Mouse (Mus musculus) right cerebral cortex, postnatal 4 days (tissue): ENCODE results near the gene Tent5b.

Experiments used
- DNase-seq: peaks from one replicate; pipeline ENCODE4 v3.0.0-alpha.2; 2022

Gene Tent5b

GRCm38 (mm10) chr4:133471135-133471821 lies 8.7 kb upstream of the Tent5b start:
- DNase-seq, result no peak

DNA sequence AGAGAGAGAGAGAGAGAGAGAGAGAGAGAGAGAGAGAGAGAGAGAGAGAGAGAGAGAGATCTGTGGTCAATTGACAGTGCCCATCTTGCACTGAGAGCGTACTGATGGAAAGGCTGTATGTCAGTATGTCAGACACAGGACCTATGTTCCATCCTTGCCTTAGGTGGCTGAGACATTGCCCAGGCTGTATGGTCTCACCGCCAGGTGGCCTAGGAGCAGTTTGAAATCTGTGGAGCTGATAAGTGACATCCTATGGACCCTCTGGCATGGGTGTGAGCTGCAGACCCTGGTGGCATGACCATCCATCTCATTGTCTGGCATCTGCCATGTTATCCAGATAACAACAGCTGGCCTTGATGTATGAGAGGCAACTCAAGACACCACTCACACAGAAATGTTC lies 6.1 kb upstream of the Tent5b start:
- no peak for DNase-seq

DNA sequence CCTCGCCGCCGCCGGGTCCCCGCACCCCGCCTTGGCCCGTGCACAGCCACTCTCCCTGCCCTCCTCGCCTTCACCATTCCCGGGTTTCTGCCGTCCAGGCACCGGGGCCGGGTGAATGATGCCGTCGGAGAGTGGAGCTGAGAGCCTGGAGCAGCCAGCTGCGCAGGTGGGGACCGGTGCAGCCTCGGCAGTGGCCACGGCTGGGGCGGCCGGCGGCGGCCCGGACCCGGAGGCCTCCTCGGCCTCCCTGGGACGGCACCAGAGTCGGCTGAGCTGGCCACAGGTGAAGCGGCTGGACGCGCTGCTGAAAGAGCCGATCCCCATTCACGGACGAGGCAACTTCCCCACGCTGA lies 229 bp downstream of the Tent5b start:
- no peak for DNase-seq

DNA sequence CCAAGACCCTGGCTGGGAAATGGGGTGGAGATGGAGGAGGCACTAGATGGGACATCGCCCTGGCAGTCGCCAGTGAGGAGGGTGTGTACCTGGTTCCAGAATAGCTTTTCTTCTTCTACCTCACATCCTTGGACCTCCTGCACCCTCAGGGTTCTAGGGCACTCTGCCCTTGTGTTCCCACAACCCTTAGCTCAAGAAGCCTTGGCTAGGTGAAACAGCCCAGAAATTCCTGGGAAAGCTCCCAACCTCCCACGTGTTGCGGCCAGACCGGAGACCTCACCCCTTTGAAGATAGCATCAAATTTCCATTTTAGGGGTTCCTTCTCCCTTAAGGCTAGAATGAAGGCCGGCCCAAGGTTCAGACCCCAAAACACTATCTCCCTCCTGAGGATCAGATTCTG lies 822 bp downstream of the Tent5b start:
- no peak for DNase-seq

- DNase-seq, result no peak
These were observed 1.6 kb downstream of the Tent5b start for GRCm38 (mm10) chr4:133481488-133481887.

- DNase-seq, result no peak
These were observed 2.5 kb downstream of the Tent5b start for GRCm38 (mm10) chr4:133482479-133482878.

- no peak for DNase-seq
These were observed 4.5 kb downstream of the Tent5b start for GRCm38 (mm10) chr4:133484266-133485025.

- no peak for DNase-seq
These were observed 5.9 kb downstream of the Tent5b start for GRCm38 (mm10) chr4:133485691-133486425.

GRCm38 (mm10) chr4:133486673-133487357 lies 6.9 kb downstream of the Tent5b start:
- DNase-seq, result no peak

GRCm38 (mm10) chr4:133488619-133489392 lies 8.9 kb downstream of the Tent5b start:
- DNase-seq, result no peak

DNA sequence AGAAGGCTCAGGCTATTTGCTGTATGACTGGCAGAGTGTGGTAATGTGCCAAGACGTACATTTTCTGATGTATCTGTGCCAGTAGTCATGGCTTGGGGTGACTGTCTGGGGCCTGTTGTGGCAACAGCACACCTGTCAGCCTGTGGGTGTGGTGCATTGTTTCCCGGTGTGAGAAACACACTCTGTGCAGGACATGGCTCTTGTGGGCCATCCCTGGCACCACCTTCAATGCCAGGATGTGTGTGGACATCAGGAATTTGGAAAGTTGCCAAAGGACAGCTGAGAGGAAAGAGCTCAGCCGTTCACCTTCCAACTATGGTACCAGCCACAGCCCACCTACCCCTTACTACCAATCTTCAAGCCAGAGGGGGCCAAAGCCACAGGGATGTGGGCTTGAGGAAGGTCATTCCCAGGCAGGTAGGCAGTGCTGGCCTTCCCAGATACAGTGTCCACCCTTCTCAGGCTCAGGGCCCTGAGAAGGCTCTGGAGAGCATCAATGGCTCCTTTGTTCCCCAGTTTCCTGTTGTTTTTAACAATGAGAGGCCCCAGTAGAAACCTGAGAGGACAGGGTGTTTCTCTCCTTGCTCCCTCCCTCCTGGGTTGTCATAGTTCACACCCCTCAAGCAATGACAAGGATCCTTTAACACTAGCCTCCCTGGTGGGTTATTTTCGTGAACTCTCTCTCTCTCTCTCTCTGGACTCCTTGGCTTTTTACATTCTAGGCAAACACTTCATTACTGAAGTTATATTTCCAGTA lies 9.7 kb downstream of the Tent5b start:
- no peak for DNase-seq

GRCm38 (mm10) chr4:133491800-133492199 lies 11.9 kb downstream of the Tent5b start:
- no peak for DNase-seq

DNA sequence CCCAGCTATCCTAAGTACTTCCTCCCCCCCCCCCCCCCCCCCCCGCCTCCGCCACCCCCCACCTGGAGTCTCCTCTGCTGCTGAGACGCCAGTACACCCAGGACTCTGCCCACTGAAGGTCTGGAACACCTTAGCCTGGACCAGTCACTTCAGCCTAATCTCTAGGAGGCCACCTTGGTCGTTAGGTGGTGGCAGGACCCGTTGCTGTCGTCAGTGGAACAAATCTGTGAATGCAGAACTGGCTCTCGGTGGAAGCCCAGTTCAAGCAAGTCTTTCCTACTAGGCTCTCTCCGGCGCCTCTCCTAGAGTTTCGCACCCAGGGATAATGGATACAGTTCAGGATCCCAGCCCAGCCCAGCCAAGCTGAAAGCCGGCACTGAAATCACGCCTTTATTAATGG lies 14.0 kb downstream of the Tent5b start:
- DNase-seq, result no peak

- peak; percentile 92 for DNase-seq
These were observed 14.5 kb downstream of the Tent5b start for GRCm38 (mm10) chr4:133494432-133494831.

GRCm38 (mm10) chr4:133494867-133495266 lies 14.9 kb downstream of the Tent5b start:
- DNase-seq, result no peak

DNA sequence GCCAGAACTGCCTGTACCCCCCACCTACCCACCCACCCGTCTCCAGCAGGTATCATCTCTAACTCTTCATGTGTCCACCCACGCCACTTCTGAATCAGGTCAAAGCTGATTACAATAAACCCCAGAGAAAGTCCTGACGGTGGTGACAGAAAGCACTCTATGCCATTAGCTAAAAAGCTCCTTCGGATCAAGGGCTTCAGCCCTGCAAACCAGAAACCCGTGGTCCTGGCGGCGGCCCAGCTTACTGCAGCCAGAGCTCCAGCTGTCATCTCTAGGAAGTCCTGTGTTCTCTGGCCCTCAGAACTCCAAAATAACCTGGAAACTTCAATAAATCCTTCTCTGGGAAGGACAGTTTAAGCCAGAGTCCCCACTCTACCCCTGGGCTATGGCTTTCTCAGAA lies 15.8 kb downstream of the Tent5b start:
- DNase-seq, result peak; percentile 44

GRCm38 (mm10) chr4:133496738-133497445 lies 17.0 kb downstream of the Tent5b start:
- no peak for DNase-seq

DNA sequence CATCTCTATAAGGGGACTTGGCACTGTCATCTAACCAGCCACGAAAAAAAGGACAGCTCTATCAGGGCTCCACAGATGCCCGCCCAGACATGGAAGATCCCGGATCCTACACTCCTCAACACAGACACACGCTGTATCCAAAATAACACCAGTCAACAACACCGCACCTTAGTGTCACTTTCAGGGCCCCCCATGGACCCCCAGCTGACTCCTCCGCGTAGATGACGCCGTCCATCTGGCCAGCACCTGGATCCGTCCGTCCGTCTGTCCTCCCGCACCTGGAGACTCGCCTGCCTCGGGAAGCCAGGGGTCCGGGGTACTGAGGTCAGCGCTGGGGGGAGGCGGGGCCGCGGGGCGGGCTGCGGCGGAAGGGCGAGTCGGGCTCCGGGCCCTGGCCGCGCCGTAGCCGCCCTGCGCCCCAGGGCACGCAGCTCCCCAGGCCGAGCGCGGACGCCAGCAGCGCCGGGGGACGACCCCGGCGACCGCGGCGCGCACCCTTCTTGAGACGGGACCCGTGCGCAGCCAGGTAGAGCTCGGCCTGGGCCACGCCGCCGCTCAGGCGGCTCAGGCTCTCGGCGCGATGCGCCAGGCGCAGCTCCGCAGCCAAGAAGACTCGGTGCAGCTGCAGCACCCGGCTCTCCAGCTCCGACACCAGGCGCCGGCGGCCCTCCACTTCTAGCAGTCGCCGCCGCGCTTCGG lies 17.7 kb downstream of the Tent5b start:
- DNase-seq, result no peak

DNA sequence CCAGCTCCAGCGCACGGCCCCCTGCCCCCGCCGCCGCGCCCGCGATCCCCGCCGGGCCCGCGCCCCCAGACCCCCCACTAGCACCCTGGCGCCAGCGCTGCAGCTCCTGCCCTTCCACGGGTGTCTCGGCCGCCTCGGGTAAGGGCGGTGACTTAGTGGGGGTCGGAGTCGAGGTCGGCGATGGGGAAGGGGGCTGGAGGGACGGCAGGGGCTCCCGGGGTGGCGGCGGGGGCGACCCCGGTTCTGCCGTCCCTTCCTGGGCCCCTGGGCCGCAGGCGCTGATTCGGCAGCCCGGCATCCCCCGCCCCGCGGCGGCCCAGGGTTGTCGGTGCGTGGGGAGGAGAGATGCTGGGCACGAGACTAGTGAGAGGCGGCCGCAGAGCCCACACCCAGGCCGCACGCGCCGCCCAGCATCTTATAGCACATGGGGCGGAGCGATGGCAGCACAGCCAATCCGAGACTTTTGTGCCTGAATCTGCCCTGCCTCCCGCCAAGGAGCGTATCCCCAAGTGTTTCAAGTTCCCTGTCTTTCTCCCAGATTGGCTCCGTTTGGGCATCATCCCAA lies 18.3 kb downstream of the Tent5b start, which contains the start of gene Trnp1:
Gene Trnp1, minus strand, starts transcription at position 391 of the 565 bp plus-strand sequence.
- DNase-seq, result peak; percentile 84

DNA sequence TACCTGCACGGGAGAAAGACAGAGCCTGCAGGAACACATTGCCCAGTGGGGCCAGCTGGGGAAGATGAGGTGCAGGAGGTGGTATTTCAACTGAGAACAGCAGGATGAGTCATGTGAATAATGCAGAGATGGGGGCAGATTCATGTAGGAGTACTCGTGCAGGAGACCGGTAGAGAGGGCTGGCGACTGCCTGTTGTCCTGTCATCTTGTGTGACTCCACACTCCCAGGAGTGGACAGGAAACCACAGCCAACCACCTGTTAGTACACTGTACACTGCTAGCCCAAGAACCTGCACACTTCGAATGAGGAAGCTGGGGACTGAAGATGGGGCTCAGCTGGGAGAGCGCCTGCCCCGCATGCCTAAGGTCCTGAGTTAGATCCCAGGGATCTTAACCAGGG lies 21.6 kb downstream of the Tent5b start:
- DNase-seq, result no peak
